Mouse (Mus musculus): ENCODE measurements around the gene Vsig4.

- TF ChIP-seq CTCF (conservative IDR thresholded peaks at IDR 0.05; ENCODE audit: low read length) (no peak), NANOG (IDR thresholded peaks at IDR 0.05; ENCODE audit: borderline replicate concordance, low read length) (no peak)
These were observed 69.0 kb downstream of the Vsig4 start for GRCm38 (mm10) chrX:96224210-96224609.

Measured in E14TG2a.4 (cell line).